Mouse (Mus musculus) stomach, embryonic 16.5 days (tissue): Measurements from ENCODE around the gene Atp1b1. TPM values are rescaled to one million over a fixed set of nuclear protein-coding genes. Genes with fewer than 3 reads are reported as not detected.

Experiments used
- ATAC-seq: fragments of 200-750 bp; cut with Nextera tagmentation; 2 replicates; pipeline ENCODE4 v1.8.0; 2017; ENCODE audit warnings: moderate number of reproducible peaks, moderate TSS enrichment; ENCODE audit not compliant: insufficient read depth, low FRiP score
- H3K27ac ChIP-seq: fragments of 300-500 bp; sonication (generic); 2 replicates; pipeline ENCODE4 v1.5.1; 2014; ENCODE audit warnings: low read length
- H3K27me3 ChIP-seq: fragments of 300-500 bp; sonication (generic); 2 replicates; pipeline ENCODE4 v1.6.1; 2014; ENCODE audit warnings: low read length, control low read depth, mixed read lengths; ENCODE audit not compliant: control insufficient read depth, insufficient read depth
- H3K36me3 ChIP-seq: fragments of 300-500 bp; sonication (generic); 2 replicates; pipeline ENCODE4 v1.6.1; 2014; ENCODE audit warnings: low read length; ENCODE audit not compliant: control insufficient read depth, insufficient read depth
- H3K4me1 ChIP-seq: fragments of 300-500 bp; sonication (generic); 2 replicates; pipeline ENCODE4 v1.6.1; 2014; ENCODE audit warnings: low read length, control low read depth, mixed read lengths; ENCODE audit not compliant: control insufficient read depth, insufficient read depth
- H3K4me2 ChIP-seq: fragments of 300-500 bp; sonication (generic); 2 replicates; pipeline ENCODE4 v1.6.1; 2014; ENCODE audit warnings: low read depth, low read length, mixed read lengths
- H3K4me3 ChIP-seq: fragments of 300-500 bp; sonication (generic); replicated peaks from 2 replicates; pipeline ENCODE4 v1.5.1; 2014; ENCODE audit warnings: mild to moderate bottlenecking, low read length
- H3K9ac ChIP-seq: fragments of 300-500 bp; sonication (generic); 2 replicates; pipeline ENCODE4 v1.6.1; 2014; ENCODE audit warnings: low read length
- H3K9me3 ChIP-seq: fragments of 300-500 bp; sonication (generic); replicated peaks from 2 replicates; pipeline ENCODE4 v1.6.1; 2016; ENCODE audit warnings: low read length, control low read depth; ENCODE audit not compliant: control insufficient read depth
- WGBS: fragments of 180-500 bp; shearing (Covaris S2); extraction: QIAGEN DNeasy Blood & Tissue Kit; methylation state at CpG from one replicate; pipeline ENCODE4 v1.1.7; 2014; 5-methylcytosine and 5-hydroxymethylcytosine counted together
- polyA plus RNA-seq: library from polyadenylated mRNA; unstranded; fragments of >200 nt; fragmentation: Nextera tagmentation; extraction: Ambion mirVana; gene quantifications from 2 replicates; pipeline ENCODE4 v1.2.1, GENCODE M21; 2015

Gene Atp1b1
- polyA plus RNA-seq, 1 experiment from 2014 or later, result 129 TPM

- no peaks in the 10 kb centered on the region for H3K27me3 ChIP-seq
- no peak overlapping the region for H3K4me3 ChIP-seq
- no peak for ATAC-seq
- no peaks in the 10 kb centered on the region for H3K4me1 ChIP-seq
- no peak overlapping the region for H3K9ac ChIP-seq
- no peak overlapping the region for H3K4me2 ChIP-seq
- H3K9me3 ChIP-seq, result no peaks in the 10 kb centered on the region
- WGBS, result 73% methylated on average over 3 of the region's 3 CpGs
- H3K36me3 ChIP-seq, result no peaks in the 10 kb centered on the region
- H3K27ac ChIP-seq, result no peak overlapping the region
Measured at GRCm38 (mm10) chr1:164417604-164418003, 40.6 kb downstream of the Atp1b1 start.

- Histone ChIP-seq H3K4me2 (no peak overlapping the region), H3K9me3 (no peaks in the 10 kb centered on the region), H3K27ac (peak overlapping the region; percentile 4; the same call in 1 of the 2 replicates), H3K36me3 (no peaks in the 10 kb centered on the region), H3K4me1 (no peaks in the 10 kb centered on the region), H3K27me3 (no peaks in the 10 kb centered on the region), H3K9ac (no peak overlapping the region), H3K4me3 (no peak overlapping the region)
- ATAC-seq, result no peak
- WGBS, result 77% methylated on average over 12 of the region's 12 CpGs
Measured at GRCm38 (mm10) chr1:164416692-164417394, 41.3 kb downstream of the Atp1b1 start.

GRCm38 (mm10) chr1:164415347-164415751 lies 42.8 kb downstream of the Atp1b1 start:
- Histone ChIP-seq H3K9me3 (no peaks in the 10 kb centered on the region), H3K4me2 (no peak overlapping the region), H3K4me3 (no peak overlapping the region), H3K9ac (no peak overlapping the region), H3K36me3 (no peaks in the 10 kb centered on the region), H3K4me1 (no peaks in the 10 kb centered on the region), H3K27ac (peak overlapping the region; percentile 75), H3K27me3 (no peaks in the 10 kb centered on the region)
- 57% methylated on average over 2 of the region's 2 CpGs for WGBS
- ATAC-seq, result peak; percentile 87

- Histone ChIP-seq H3K27me3 (no peaks in the 10 kb centered on the region), H3K9ac (no peak overlapping the region), H3K36me3 (no peaks in the 10 kb centered on the region), H3K4me1 (no peaks in the 10 kb centered on the region), H3K9me3 (no peaks in the 10 kb centered on the region), H3K4me2 (no peak overlapping the region), H3K4me3 (no peak overlapping the region), H3K27ac (no peak overlapping the region)
- no peak for ATAC-seq
- WGBS, result 76% methylated on average over 11 of the region's 11 CpGs
Measured at GRCm38 (mm10) chr1:164413608-164414007, 44.5 kb downstream of the Atp1b1 start.

DNA sequence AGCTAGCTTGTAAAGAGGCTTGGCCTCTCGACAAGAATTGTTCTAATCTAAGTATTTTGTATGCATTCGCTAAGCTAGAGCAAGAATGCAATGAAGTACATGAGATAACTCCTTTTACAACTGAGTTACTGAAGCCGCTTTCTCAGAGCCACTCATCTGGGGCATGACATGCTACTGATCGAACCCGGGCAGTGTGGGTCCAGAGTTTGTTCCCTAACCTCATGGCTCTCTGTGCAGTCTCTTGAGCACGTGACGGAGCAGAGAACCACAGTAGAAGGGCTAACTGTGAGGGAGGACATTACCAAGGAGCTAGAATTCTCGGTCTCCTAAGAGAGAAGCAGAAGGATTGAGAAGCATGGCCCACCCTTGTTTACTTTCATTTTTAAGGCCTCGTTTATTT lies 45.2 kb downstream of the Atp1b1 start:
- Histone ChIP-seq H3K9me3 (no peaks in the 10 kb centered on the region), H3K27me3 (no peaks in the 10 kb centered on the region), H3K36me3 (no peaks in the 10 kb centered on the region), H3K4me3 (no peak overlapping the region), H3K9ac (no peak overlapping the region), H3K4me1 (no peaks in the 10 kb centered on the region), H3K27ac (no peak overlapping the region), H3K4me2 (no peak overlapping the region)
- no peak for ATAC-seq
- 88% methylated on average over 9 of the region's 9 CpGs for WGBS

- no peak for ATAC-seq
- Histone ChIP-seq H3K4me1 (no peaks in the 10 kb centered on the region), H3K9me3 (no peaks in the 10 kb centered on the region), H3K4me3 (no peak overlapping the region), H3K27ac (no peak overlapping the region), H3K36me3 (no peaks in the 10 kb centered on the region), H3K9ac (no peak overlapping the region), H3K4me2 (no peak overlapping the region), H3K27me3 (no peaks in the 10 kb centered on the region)
- WGBS, result 78% methylated on average over 7 of the region's 7 CpGs
Measured at GRCm38 (mm10) chr1:164411306-164411705, 46.8 kb downstream of the Atp1b1 start.

DNA sequence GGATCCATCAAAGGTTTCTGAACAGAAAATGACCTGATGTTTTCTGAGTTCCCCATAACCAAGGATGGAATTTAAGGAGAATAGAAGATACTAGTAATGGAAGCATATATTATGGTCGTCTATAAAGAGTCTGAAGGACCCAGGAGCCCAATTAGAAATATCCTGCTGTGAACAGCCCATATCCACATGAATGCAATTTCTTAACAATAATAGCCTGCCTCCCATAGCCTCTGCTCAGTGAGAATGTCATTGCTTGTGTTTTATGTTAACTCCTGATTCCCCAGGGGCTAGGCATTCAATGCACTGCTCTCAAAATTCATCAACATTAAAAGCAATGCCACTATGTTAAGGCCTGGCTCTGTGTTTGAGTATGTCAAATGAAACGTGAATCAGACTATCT lies 49.5 kb downstream of the Atp1b1 start:
- Histone ChIP-seq H3K36me3 (no peaks in the 10 kb centered on the region), H3K27me3 (no peaks in the 10 kb centered on the region), H3K9me3 (no peaks in the 10 kb centered on the region), H3K4me1 (no peaks in the 10 kb centered on the region), H3K4me2 (no peak overlapping the region), H3K9ac (no peak overlapping the region), H3K4me3 (no peak overlapping the region), H3K27ac (no peak overlapping the region)
- WGBS, result 74% methylated on average over 2 of the region's 2 CpGs
- ATAC-seq, result no peak

GRCm38 (mm10) chr1:164406506-164406905 lies 51.6 kb downstream of the Atp1b1 start:
- no peaks in the 10 kb centered on the region for H3K36me3 ChIP-seq
- H3K4me3 ChIP-seq, result no peak overlapping the region
- no peaks in the 10 kb centered on the region for H3K27me3 ChIP-seq
- 71% methylated on average over 5 of the region's 5 CpGs for WGBS
- no peak for ATAC-seq
- H3K27ac ChIP-seq, result no peak overlapping the region
- no peaks in the 10 kb centered on the region for H3K4me1 ChIP-seq
- H3K9me3 ChIP-seq, result peaks cover 4% of the 10 kb centered on the region; the same call in 1 of the 2 replicates
- no peak overlapping the region for H3K9ac ChIP-seq
- H3K4me2 ChIP-seq, result no peak overlapping the region

DNA sequence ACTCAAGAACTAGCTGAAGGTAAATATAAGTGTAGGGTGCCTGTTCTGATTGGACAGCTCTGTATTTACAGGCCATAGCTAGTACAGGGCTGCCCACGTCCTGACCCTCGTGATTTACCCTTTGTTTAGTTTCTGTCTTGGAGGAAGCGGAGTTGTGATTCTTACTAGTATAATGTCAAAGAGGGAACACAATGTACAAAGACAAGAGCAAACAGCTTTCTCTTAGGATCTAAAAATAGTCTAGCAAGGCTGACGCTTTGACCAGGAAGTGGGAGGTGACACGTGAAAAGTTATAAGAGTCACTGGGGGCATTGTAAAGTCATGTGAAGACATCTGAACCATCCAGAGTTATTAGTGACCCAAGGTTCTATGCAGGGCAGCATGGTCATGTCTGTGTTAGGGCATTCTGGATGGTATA lies 52.8 kb downstream of the Atp1b1 start:
- no peaks in the 10 kb centered on the region for H3K4me1 ChIP-seq

More for the DNA sequence above, 52.8 kb downstream of the Atp1b1 start:
- peak; percentile 90 for ATAC-seq
- 23% methylated on average over 5 of the region's 5 CpGs for WGBS
- Histone ChIP-seq H3K4me2 (no peak overlapping the region), H3K9me3 (peaks cover 4% of the 10 kb centered on the region; the same call in 1 of the 2 replicates), H3K27ac (peak overlapping the region; percentile 47), H3K36me3 (no peaks in the 10 kb centered on the region), H3K9ac (no peak overlapping the region), H3K4me3 (no peak overlapping the region), H3K27me3 (no peaks in the 10 kb centered on the region)
